Mouse (Mus musculus): ENCODE measurements around the gene Sertad4. TPM values are rescaled to one million over a fixed set of nuclear protein-coding genes. Genes with fewer than 3 reads are reported as not detected.

Sertad4 gene
- total RNA-seq, 1 experiment, result 1.6 TPM

DNA sequence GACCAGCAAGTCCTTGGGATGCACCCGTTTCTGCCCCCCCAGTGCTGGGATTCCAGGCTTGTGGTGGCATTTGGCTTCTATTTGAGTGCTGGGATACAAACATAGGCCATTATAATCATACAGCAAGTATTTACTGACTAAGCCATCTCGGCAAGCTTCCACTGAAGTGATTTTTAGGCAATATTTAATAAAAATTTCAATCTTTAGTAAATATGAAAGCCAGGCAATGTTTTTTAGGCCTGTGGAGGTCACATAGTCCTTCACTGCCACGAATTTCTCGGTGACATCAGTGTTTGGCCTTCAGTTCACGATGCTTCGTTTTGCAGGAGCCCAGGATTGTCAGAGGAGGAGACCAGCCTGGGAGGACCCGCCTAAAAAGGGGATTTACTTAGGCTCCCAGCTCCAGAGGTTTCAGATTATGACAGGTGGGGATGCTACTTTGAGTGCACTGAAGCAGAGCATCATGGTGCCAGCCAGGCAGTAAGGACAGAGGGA is 23.6 kb upstream of the Sertad4 start:
- H3K9me3 ChIP-seq (ENCODE audit: control insufficient read depth, insufficient read depth, low read depth, low read length), result no peaks in the 10 kb centered on the region
- no peaks in the 10 kb centered on the region for H3K36me3 ChIP-seq (ENCODE audit: control insufficient read depth, insufficient read depth, low read length, poor library complexity, severe bottlenecking)
- no peak overlapping the region for H3K9ac ChIP-seq (ENCODE audit: insufficient read depth, low read depth, low read length, poor library complexity, severe bottlenecking)
- H3K27ac ChIP-seq (ENCODE audit: insufficient read depth, low read depth, low read length, poor library complexity, severe bottlenecking), result no peak overlapping the region
- H3K4me1 ChIP-seq (ENCODE audit: control insufficient read depth in 2 of 2, insufficient read depth in 2 of 2, low read length in 2 of 2, poor library complexity in 1 of 2), result no peaks in the 10 kb centered on the region
- TF ChIP-seq ZC3H11A (IDR thresholded peaks at IDR 0.05; ENCODE audit: borderline replicate concordance, low read depth, low read length) (no peak), MAFK (IDR thresholded peaks at IDR 0.05; ENCODE audit: insufficient read depth, low read depth, low read length) (no peak), CHD2 (IDR thresholded peaks at IDR 0.05; ENCODE audit: low read depth, low read length) (no peak), ZNF384 (IDR thresholded peaks at IDR 0.05; ENCODE audit: low read depth, low read length) (no peak), HCFC1 (IDR thresholded peaks at IDR 0.05; ENCODE audit: borderline replicate concordance, insufficient read depth, low read length) (no peak)
- no peak for DNase-seq (ENCODE audit: low read depth, low spot score)
- in situ Hi-C loops (cut with MboI; ENCODE audit: low sequenced_read_pairs in 2 of 2, unreplicated experiment in 2 of 2), result no loop called here
- H3K4me3 ChIP-seq (ENCODE audit: insufficient read depth in 1 of 2, low read depth in 1 of 2, low read length in 2 of 2, poor library complexity in 1 of 2, severe bottlenecking in 1 of 2), result no peak overlapping the region

DNA sequence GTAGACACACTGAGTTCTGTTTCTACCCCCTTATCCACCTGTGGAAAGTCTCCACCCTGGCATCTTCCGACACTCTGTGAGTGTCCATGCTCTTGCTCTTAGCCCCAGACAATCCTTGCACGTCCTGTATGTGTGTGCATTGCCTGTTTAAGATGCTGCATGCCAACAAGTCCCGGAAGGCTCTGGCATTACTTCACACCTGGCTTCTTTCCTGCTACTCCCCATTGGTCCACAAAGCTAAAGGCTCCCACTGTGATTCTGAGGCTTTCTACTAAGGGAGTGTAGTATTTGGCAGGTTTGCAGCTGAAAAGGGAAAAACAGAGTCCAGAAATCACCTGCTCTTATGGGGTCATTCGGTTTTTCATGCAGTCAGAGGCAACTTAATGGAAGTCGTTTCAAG is 17.3 kb upstream of the Sertad4 start:
- Histone ChIP-seq H3K9ac (ENCODE audit: insufficient read depth, low read depth, low read length, poor library complexity, severe bottlenecking) (no peak overlapping the region), H3K9me3 (ENCODE audit: control insufficient read depth, insufficient read depth, low read depth, low read length) (no peaks in the 10 kb centered on the region), H3K4me3 (ENCODE audit: insufficient read depth in 1 of 2, low read depth in 1 of 2, low read length in 2 of 2, poor library complexity in 1 of 2, severe bottlenecking in 1 of 2) (no peak overlapping the region), H3K27ac (ENCODE audit: insufficient read depth, low read depth, low read length, poor library complexity, severe bottlenecking) (no peak overlapping the region), H3K4me1 (ENCODE audit: control insufficient read depth in 2 of 2, insufficient read depth in 2 of 2, low read length in 2 of 2, poor library complexity in 1 of 2) (peaks cover 0 to 3% of the 10 kb centered on the region in 2 experiments; a peak in 3 of 4 replicates), H3K36me3 (ENCODE audit: control insufficient read depth, insufficient read depth, low read length, poor library complexity, severe bottlenecking) (no peaks in the 10 kb centered on the region)
- no peak for TF ChIP-seq HCFC1 (IDR thresholded peaks at IDR 0.05; ENCODE audit: borderline replicate concordance, insufficient read depth, low read length)
- TF ChIP-seq CHD2 (IDR thresholded peaks at IDR 0.05; ENCODE audit: low read depth, low read length), result no peak
- TF ChIP-seq ZNF384 (IDR thresholded peaks at IDR 0.05; ENCODE audit: low read depth, low read length), result no peak
- TF ChIP-seq MAFK (IDR thresholded peaks at IDR 0.05; ENCODE audit: insufficient read depth, low read depth, low read length), result no peak
- no peak for TF ChIP-seq ZC3H11A (IDR thresholded peaks at IDR 0.05; ENCODE audit: borderline replicate concordance, low read depth, low read length)
- in situ Hi-C loops (cut with MboI; ENCODE audit: low sequenced_read_pairs in 2 of 2, unreplicated experiment in 2 of 2), result no loop called here
- no peak for DNase-seq (ENCODE audit: low read depth, low spot score)

DNA sequence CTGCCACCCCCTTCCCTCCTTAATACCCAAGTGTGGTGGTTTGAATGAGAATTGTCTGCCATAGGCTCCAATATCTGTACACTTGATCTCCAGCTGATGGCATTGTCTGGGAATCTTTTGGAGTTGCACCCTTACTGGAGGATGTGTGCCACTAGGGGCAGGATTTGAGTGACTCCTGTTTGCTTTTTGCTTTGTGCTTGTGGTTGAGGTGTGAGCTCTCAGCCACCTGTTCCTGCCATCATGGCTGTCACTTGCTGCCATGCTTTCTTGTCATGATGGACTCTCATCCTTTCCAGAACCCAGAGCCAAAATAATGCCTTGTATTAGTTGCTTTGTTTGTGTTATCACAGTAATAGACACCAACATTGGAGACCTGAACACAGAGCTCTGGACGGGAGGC is 14.2 kb upstream of the Sertad4 start:
- Histone ChIP-seq H3K9ac (ENCODE audit: insufficient read depth, low read depth, low read length, poor library complexity, severe bottlenecking) (no peak overlapping the region), H3K4me1 (ENCODE audit: control insufficient read depth in 2 of 2, insufficient read depth in 2 of 2, low read length in 2 of 2, poor library complexity in 1 of 2) (peaks cover 0 to 3% of the 10 kb centered on the region in 2 experiments; a peak in 3 of 4 replicates), H3K9me3 (ENCODE audit: control insufficient read depth, insufficient read depth, low read depth, low read length) (no peaks in the 10 kb centered on the region), H3K4me3 (ENCODE audit: insufficient read depth in 1 of 2, low read depth in 1 of 2, low read length in 2 of 2, poor library complexity in 1 of 2, severe bottlenecking in 1 of 2) (no peak overlapping the region), H3K27ac (ENCODE audit: insufficient read depth, low read depth, low read length, poor library complexity, severe bottlenecking) (no peak overlapping the region), H3K36me3 (ENCODE audit: control insufficient read depth, insufficient read depth, low read length, poor library complexity, severe bottlenecking) (no peaks in the 10 kb centered on the region)
- in situ Hi-C loops (cut with MboI; ENCODE audit: low sequenced_read_pairs in 2 of 2, unreplicated experiment in 2 of 2), result no loop called here
- no peak for TF ChIP-seq ZC3H11A (IDR thresholded peaks at IDR 0.05; ENCODE audit: borderline replicate concordance, low read depth, low read length)
- TF ChIP-seq CHD2 (IDR thresholded peaks at IDR 0.05; ENCODE audit: low read depth, low read length), result no peak
- TF ChIP-seq HCFC1 (IDR thresholded peaks at IDR 0.05; ENCODE audit: borderline replicate concordance, insufficient read depth, low read length), result no peak
- no peak for TF ChIP-seq ZNF384 (IDR thresholded peaks at IDR 0.05; ENCODE audit: low read depth, low read length)
- TF ChIP-seq MAFK (IDR thresholded peaks at IDR 0.05; ENCODE audit: insufficient read depth, low read depth, low read length), result no peak
- no peak for DNase-seq (ENCODE audit: low read depth, low spot score)

DNA sequence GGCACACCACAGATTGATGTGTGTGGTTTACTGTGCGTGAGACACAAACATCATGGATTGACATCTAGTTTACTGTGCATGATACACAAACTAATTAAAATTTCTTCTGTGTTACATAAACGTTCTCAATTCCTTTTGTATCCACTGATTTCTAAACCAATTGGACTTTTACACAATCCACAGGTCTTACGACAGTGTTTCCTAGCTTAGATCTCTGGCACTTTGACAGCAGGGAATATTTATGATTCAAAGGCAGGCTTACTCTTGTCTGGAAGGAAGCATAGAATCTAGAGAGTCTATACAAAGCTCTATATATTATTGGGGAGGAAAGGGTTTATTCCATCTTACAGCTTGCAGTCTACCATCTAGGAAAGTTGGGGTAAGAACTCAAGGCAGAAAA is 8.9 kb upstream of the Sertad4 start:
- Histone ChIP-seq H3K4me3 (ENCODE audit: insufficient read depth in 1 of 2, low read depth in 1 of 2, low read length in 2 of 2, poor library complexity in 1 of 2, severe bottlenecking in 1 of 2) (no peak overlapping the region), H3K36me3 (ENCODE audit: control insufficient read depth, insufficient read depth, low read length, poor library complexity, severe bottlenecking) (no peaks in the 10 kb centered on the region), H3K9ac (ENCODE audit: insufficient read depth, low read depth, low read length, poor library complexity, severe bottlenecking) (no peak overlapping the region), H3K9me3 (ENCODE audit: control insufficient read depth, insufficient read depth, low read depth, low read length) (no peaks in the 10 kb centered on the region), H3K4me1 (ENCODE audit: control insufficient read depth in 2 of 2, insufficient read depth in 2 of 2, low read length in 2 of 2, poor library complexity in 1 of 2) (no peaks in the 10 kb centered on the region), H3K27ac (ENCODE audit: insufficient read depth, low read depth, low read length, poor library complexity, severe bottlenecking) (no peak overlapping the region)
- in situ Hi-C loops (cut with MboI; ENCODE audit: low sequenced_read_pairs in 2 of 2, unreplicated experiment in 2 of 2), result no loop called here
- TF ChIP-seq MAFK (IDR thresholded peaks at IDR 0.05; ENCODE audit: insufficient read depth, low read depth, low read length) (no peak), CHD2 (IDR thresholded peaks at IDR 0.05; ENCODE audit: low read depth, low read length) (no peak), ZNF384 (IDR thresholded peaks at IDR 0.05; ENCODE audit: low read depth, low read length) (no peak), HCFC1 (IDR thresholded peaks at IDR 0.05; ENCODE audit: borderline replicate concordance, insufficient read depth, low read length) (no peak), ZC3H11A (IDR thresholded peaks at IDR 0.05; ENCODE audit: borderline replicate concordance, low read depth, low read length) (no peak)
- no peak for DNase-seq (ENCODE audit: low read depth, low spot score)

Measured in ES-E14 (cell line).